Comparison of ENCODE assay signal across 24 mouse cellular contexts in genomic region chr2:103457628-103458027, GRCm38 (mm10). TPM values are rescaled to one million over a fixed set of nuclear protein-coding genes. Genes with fewer than 3 reads are reported as not detected.
DNase-seq lines count a peak whose midpoint lies in the region; ATAC-seq and TF ChIP-seq lines count a peak whose summit lies in the region.
"Had no signal": no experiment of that assay in that cellular context is flagged by ENCODE, and none has a peak within 500 bp of the region (broad histone marks: within the 10 kb centered on the region; RNA-seq: fewer than 3 reads in every experiment).

No protein-coding gene starts in this region.

- no peak overlapping the region for H3K4me3 ChIP-seq in forebrain, embryonic 16.5 days (replicated peaks; ENCODE audit: low read length)
- H3K4me3 ChIP-seq in forebrain, embryonic 14.5 days (ENCODE audit: low read depth, low read length), result no peak overlapping the region
- no peak overlapping the region for H3K4me3 ChIP-seq in hindbrain, postnatal 0 days (ENCODE audit: low read length)
- H3K4me3 ChIP-seq in hindbrain, embryonic 13.5 days, result no peak overlapping the region
- H3K4me3 ChIP-seq in left cerebral cortex, adult 2 months, result no peak overlapping the region
- H3K4me3 ChIP-seq: embryonic facial prominence, embryonic 10.5 days; heart, embryonic 12.5 days; limb, embryonic 13.5 days; midbrain, embryonic 12.5 days; neural tube, embryonic 15.5 days had no signal

- 0 out of 2 replicates have a peak, but pooled peaks cover 3% of the 10 kb centered on the region for H3K4me1 ChIP-seq in forebrain, embryonic 16.5 days (replicated peaks; ENCODE audit: control insufficient read depth, insufficient read depth, low read length)
- 0 out of 2 replicates have a peak, but pooled peaks cover 2% of the 10 kb centered on the region for H3K4me1 ChIP-seq in forebrain, embryonic 14.5 days (ENCODE audit: control insufficient read depth, insufficient read depth, low read length)
- no peaks in the 10 kb centered on the region for H3K4me1 ChIP-seq in hindbrain, postnatal 0 days (ENCODE audit: insufficient read depth, low read length)
- H3K4me1 ChIP-seq in hindbrain, embryonic 13.5 days (replicated peaks), result no peaks in the 10 kb centered on the region
- H3K4me1 ChIP-seq: heart, embryonic 12.5 days; midbrain, embryonic 12.5 days had no signal

- no peak for TF ChIP-seq POLR2A in brain, embryonic 14.5 days (IDR thresholded peaks at IDR 0.05; ENCODE audit: borderline replicate concordance, extremely low read depth, insufficient read depth, insufficient read length, poor library complexity, severe bottlenecking)

- H3K27ac ChIP-seq in forebrain, embryonic 16.5 days (ENCODE audit: low read length), result no peak overlapping the region
- H3K27ac ChIP-seq in forebrain, embryonic 14.5 days (ENCODE audit: low read depth, low read length), result no peak overlapping the region
- H3K27ac ChIP-seq in hindbrain, postnatal 0 days, result no peak overlapping the region
- no peak overlapping the region for H3K27ac ChIP-seq in hindbrain, embryonic 13.5 days
- no peak overlapping the region for H3K27ac ChIP-seq in left cerebral cortex, adult 2 months
- H3K27ac ChIP-seq: embryonic facial prominence, embryonic 10.5 days; hindbrain, embryonic 14.5 days; limb, embryonic 13.5 days; liver, embryonic 14.5 days; midbrain, embryonic 12.5 days; neural tube, embryonic 15.5 days had no signal

- H3K36me3 ChIP-seq in forebrain, embryonic 16.5 days (ENCODE audit: control insufficient read depth, insufficient read depth), result peaks cover 23% of the 10 kb centered on the region
- H3K36me3 ChIP-seq in forebrain, embryonic 14.5 days (ENCODE audit: control insufficient read depth, insufficient read depth, low read length), result peaks cover 66% of the 10 kb centered on the region
- peaks cover 51% of the 10 kb centered on the region for H3K36me3 ChIP-seq in hindbrain, postnatal 0 days (ENCODE audit: insufficient read depth, low read length)
- peaks cover 78% of the 10 kb centered on the region for H3K36me3 ChIP-seq in hindbrain, embryonic 13.5 days

- ATAC-seq in forebrain, embryonic 16.5 days, result 0 out of 2 replicates have a peak, but pooled peaks have one; percentile 10
- ATAC-seq in forebrain, embryonic 14.5 days, result no peak
- no peak for ATAC-seq in hindbrain, postnatal 0 days
- no peak for ATAC-seq in hindbrain, embryonic 13.5 days (ENCODE audit: low FRiP score)
- ATAC-seq: Patski had no signal

- no peak overlapping the region for H3K9ac ChIP-seq in forebrain, embryonic 16.5 days (replicated peaks; ENCODE audit: low read depth, low read length)
- H3K9ac ChIP-seq in forebrain, embryonic 14.5 days (ENCODE audit: low read length), result no peak overlapping the region
- no peak overlapping the region for H3K9ac ChIP-seq in hindbrain, postnatal 0 days (replicated peaks; ENCODE audit: low read length)
- H3K9ac ChIP-seq in hindbrain, embryonic 13.5 days, result no peak overlapping the region
- H3K9ac ChIP-seq: heart, embryonic 12.5 days; hindbrain, embryonic 14.5 days; limb, embryonic 13.5 days; liver, embryonic 14.5 days; lung, embryonic 14.5 days; midbrain, embryonic 12.5 days; neural tube, embryonic 15.5 days had no signal

- no peaks in the 10 kb centered on the region for H3K27me3 ChIP-seq in forebrain, embryonic 16.5 days (replicated peaks; ENCODE audit: control insufficient read depth, insufficient read depth, low read length)
- H3K27me3 ChIP-seq in forebrain, embryonic 14.5 days (replicated peaks; ENCODE audit: control insufficient read depth, insufficient read depth, low read length), result no peaks in the 10 kb centered on the region
- no peaks in the 10 kb centered on the region for H3K27me3 ChIP-seq in hindbrain, postnatal 0 days (ENCODE audit: insufficient read depth, low read length)
- no peaks in the 10 kb centered on the region for H3K27me3 ChIP-seq in hindbrain, embryonic 13.5 days
- H3K27me3 ChIP-seq: heart, embryonic 12.5 days; limb, embryonic 13.5 days; midbrain, embryonic 12.5 days; neural tube, embryonic 15.5 days; Patski had no signal

- no peaks in the 10 kb centered on the region for H3K9me3 ChIP-seq in forebrain, embryonic 16.5 days (ENCODE audit: control insufficient read depth, low read length)
- no peaks in the 10 kb centered on the region for H3K9me3 ChIP-seq in forebrain, embryonic 14.5 days (replicated peaks; ENCODE audit: control insufficient read depth, low read length)
- no peaks in the 10 kb centered on the region for H3K9me3 ChIP-seq in hindbrain, postnatal 0 days (ENCODE audit: low read length)
- no peaks in the 10 kb centered on the region for H3K9me3 ChIP-seq in hindbrain, embryonic 13.5 days
- H3K9me3 ChIP-seq: embryonic facial prominence, embryonic 10.5 days; heart, embryonic 12.5 days; limb, embryonic 13.5 days; midbrain, embryonic 12.5 days; neural tube, embryonic 15.5 days had no signal

- no peak for TF ChIP-seq CTCF in hindbrain, postnatal 0 days (IDR thresholded peaks at IDR 0.05; ENCODE audit: low read depth)
- no peak for TF ChIP-seq CTCF in left cerebral cortex, adult 2 months (IDR thresholded peaks at IDR 0.05)
- no peak for TF ChIP-seq CTCF in brain, embryonic 14.5 days (IDR thresholded peaks at IDR 0.05; ENCODE audit: borderline replicate concordance, extremely low read depth, insufficient read depth, insufficient read length)

- no peak for DNase-seq in forebrain, embryonic 14.5 days (ENCODE audit: low spot score)
- DNase-seq in hindbrain, postnatal 0 days (ENCODE audit: low spot score), result peak; percentile 8
- peak; percentile 31 for DNase-seq in left cerebral cortex, postnatal 14 days (ENCODE audit: low spot score in 2 of 2)
- DNase-seq in left cerebral cortex, adult 2 months (ENCODE audit: extremely low spot score in 1 of 2, low spot score in 2 of 2), result no peak
- DNase-seq in brain, embryonic 14.5 days (ENCODE audit: low read depth), result peak; percentile 18
- no peak for DNase-seq in thymus, postnatal 0 days (ENCODE audit: low spot score)
- DNase-seq: adrenal gland, adult 8-10 months; cerebellum, adult 9-11 months; gastrocnemius, postnatal 36 days; kidney, postnatal 25 days; lung, embryonic 14.5 days; right cerebral cortex, adult 18-20 months had no signal

- no peak overlapping the region for H3K4me2 ChIP-seq in forebrain, embryonic 16.5 days (ENCODE audit: low read length)
- H3K4me2 ChIP-seq in forebrain, embryonic 14.5 days (ENCODE audit: low read length), result no peak overlapping the region
- no peak overlapping the region for H3K4me2 ChIP-seq in hindbrain, postnatal 0 days (ENCODE audit: low read depth, low read length)
- H3K4me2 ChIP-seq in hindbrain, embryonic 13.5 days, result no peak overlapping the region
- H3K4me2 ChIP-seq: heart, embryonic 12.5 days; hindbrain, embryonic 14.5 days; limb, embryonic 13.5 days; lung, embryonic 14.5 days; midbrain, embryonic 12.5 days; neural tube, embryonic 15.5 days had no signal

- intact Hi-C loops in left cerebral cortex, postnatal 14 days (cut with DNase I), result loop anchor here (5.0 to 10.0 kb wide), 2 partner anchors 90 to 257 kb away; no protein-coding TSS in a partner anchor
- intact Hi-C loops in left cerebral cortex, adult 2 months (cut with DNase I), result loop anchor here (5.0 kb wide), 1 partner anchor 260 kb away; no protein-coding TSS in a partner anchor

- WGBS in forebrain, embryonic 16.5 days, result 70% methylated on average over 7 of the region's 7 CpGs
- WGBS in forebrain, embryonic 14.5 days, result 85% methylated on average over 7 of the region's 7 CpGs
- WGBS in hindbrain, postnatal 0 days, result 73% methylated on average over 7 of the region's 7 CpGs
- WGBS in hindbrain, embryonic 13.5 days, result 91% methylated on average over 7 of the region's 7 CpGs

RNA-seq across cellular contexts. Expression of gene Cat, which starts 27.3 kb away (rescaled TPM):
- 70.9 and 79.3 TPM in 2 replicates for polyA plus RNA-seq in forebrain, embryonic 16.5 days (2015; fragmentation: Nextera tagmentation; extraction: Ambion mirVana)
- polyA plus RNA-seq in forebrain, embryonic 14.5 days (2014; fragmentation: Nextera tagmentation; extraction: Ambion mirVana), result 81.9 and 97.3 TPM in 2 replicates
- total RNA-seq in hindbrain, postnatal 0 days (2014; rRNA removed), result 112 and 116 TPM in 2 replicates
- polyA plus RNA-seq in hindbrain, postnatal 0 days (2015; fragmentation: Nextera tagmentation; extraction: Ambion mirVana), result 58.5 and 71.4 TPM in 2 replicates
- polyA plus RNA-seq in hindbrain, embryonic 13.5 days (2015; fragmentation: Nextera tagmentation; extraction: Ambion mirVana), result 74.1 and 77.8 TPM in 2 replicates
- 10 to 100 TPM; 55.0 to 60.0 TPM for total RNA-seq in left cerebral cortex, postnatal 14 days (2021)
- total RNA-seq in left cerebral cortex, adult 2 months (2021), result 10 to 100 TPM; 42.5 to 46.9 TPM
- polyA plus RNA-seq in brain, embryonic 14.5 days (2012; rRNA removed), result 46.8 and 62.1 TPM in 2 replicates
- polyA plus RNA-seq in thymus, postnatal 0 days (2015; fragmentation: Nextera tagmentation; extraction: Ambion mirVana), result 43.5 and 58.9 TPM in 2 replicates

RNA-seq across cellular contexts. Expression of gene Elf5, which starts 46.1 kb away (rescaled TPM):
- 0.16 TPM in 1 of 2 replicates, not detected in the other for polyA plus RNA-seq in forebrain, embryonic 16.5 days (2015; fragmentation: Nextera tagmentation; extraction: Ambion mirVana)
- polyA plus RNA-seq in forebrain, embryonic 14.5 days (2014; fragmentation: Nextera tagmentation; extraction: Ambion mirVana), result not detected in 2 replicates
- 0.07 TPM in 1 of 2 replicates, not detected in the other for total RNA-seq in hindbrain, postnatal 0 days (2014; rRNA removed)
- not detected in 2 replicates for polyA plus RNA-seq in hindbrain, postnatal 0 days (2015; fragmentation: Nextera tagmentation; extraction: Ambion mirVana)
- polyA plus RNA-seq in hindbrain, embryonic 13.5 days (2015; fragmentation: Nextera tagmentation; extraction: Ambion mirVana), result not detected in 2 replicates
- total RNA-seq in left cerebral cortex, postnatal 14 days (2021), result 1 to 10 TPM in 1 of 2 experiments, under 1 TPM in 1; 0.72 to 1.0 TPM
- total RNA-seq in left cerebral cortex, adult 2 months (2021), result 1 to 10 TPM in 1 of 2 experiments, under 1 TPM in 1; 0.79 to 1.1 TPM
- polyA plus RNA-seq in brain, embryonic 14.5 days (2012; rRNA removed), result 0.06 and 0.11 TPM in 2 replicates
- polyA plus RNA-seq in thymus, postnatal 0 days (2015; fragmentation: Nextera tagmentation; extraction: Ambion mirVana), result 0.09 and 0.23 TPM in 2 replicates
- total RNA-seq: adrenal gland, adult 8-10 months; gastrocnemius, postnatal 36 days; heart, postnatal 14 days had no signal
- polyA plus RNA-seq: heart, embryonic 12.5 days; hindbrain, embryonic 14.5 days; neural tube, embryonic 15.5 days; Patski; small intestine, adult 2 months had no signal

Comparison
In these comparisons a context has a peak if more than half of its experiments do, and no peak if none do; other contexts are left out.
1. DNase-seq: peak in hindbrain, postnatal 0 days (single experiment), left cerebral cortex, postnatal 14 days (2 of 2) and brain, embryonic 14.5 days (single experiment); none in forebrain, embryonic 14.5 days (single experiment), left cerebral cortex, adult 2 months (0 of 2) and thymus, postnatal 0 days (single experiment).